Mouse (Mus musculus): ENCODE measurements at regions not wholly inside any gene's neighbourhood (a gene's known extent, or its start where the extent isn't known, plus 50 kb on each side); places are given as distances from the start of the nearest gene placed in this dataset.

DNA sequence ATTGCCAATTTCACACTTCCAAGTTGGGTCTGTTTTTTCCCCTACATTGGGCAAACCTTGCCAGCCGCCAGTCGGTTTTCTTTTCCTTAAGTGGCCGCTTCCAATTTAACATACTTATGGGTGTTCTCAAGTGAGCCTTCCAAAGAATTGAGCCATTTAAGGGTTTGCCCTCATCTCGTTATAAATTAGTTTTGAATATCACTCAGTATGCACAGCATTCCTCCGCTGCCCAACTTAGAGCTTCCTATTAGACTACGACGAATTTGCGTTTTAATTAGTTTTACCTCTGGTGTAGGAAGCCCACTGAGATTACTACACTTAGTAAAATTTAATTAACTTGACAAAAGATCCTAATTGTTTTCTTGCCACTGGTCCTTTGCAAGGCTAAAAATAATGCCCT is 209.9 kb downstream of the Cdh11 start:
- no peak for DNase-seq

DNA sequence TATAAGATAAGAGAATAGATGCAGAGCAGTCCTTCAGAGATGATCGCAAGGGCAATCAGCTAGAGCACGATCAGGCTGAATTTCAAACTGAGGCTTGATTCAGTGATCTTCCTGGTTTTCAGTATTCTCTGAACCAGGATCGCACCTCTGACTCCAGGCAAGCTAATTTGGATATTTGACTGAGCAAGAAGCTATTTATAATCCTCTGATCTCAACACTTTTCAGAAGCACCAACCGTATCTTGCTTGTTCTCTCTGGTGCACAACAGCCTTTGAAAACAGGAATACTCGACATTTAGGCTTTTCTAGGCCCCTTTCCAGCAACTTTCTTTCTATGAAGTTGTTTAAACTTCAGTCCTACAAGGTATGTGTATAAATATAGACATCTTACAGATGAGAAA is 217.7 kb downstream of the Cdh11 start:
- DNase-seq: no peak

DNA sequence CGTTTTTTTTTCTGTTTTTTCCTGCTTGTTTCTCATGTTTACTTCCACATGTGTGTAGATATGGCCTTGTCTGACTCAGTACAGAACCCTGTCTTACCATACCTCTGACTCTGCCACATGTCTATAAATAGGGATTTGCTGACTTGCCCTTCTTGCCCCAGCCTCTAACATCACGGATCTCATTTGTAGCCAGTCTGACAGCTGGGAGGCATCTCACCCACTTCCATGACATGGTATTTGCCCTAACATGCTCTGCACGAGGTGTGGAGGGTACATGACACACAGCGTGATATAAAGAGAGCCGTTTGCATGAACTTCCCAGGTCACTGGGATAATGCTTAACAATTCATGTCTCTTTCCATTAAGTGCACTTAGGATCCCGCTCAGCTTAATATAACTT is 231.2 kb downstream of the Cdh11 start:
- no peak for DNase-seq

DNA sequence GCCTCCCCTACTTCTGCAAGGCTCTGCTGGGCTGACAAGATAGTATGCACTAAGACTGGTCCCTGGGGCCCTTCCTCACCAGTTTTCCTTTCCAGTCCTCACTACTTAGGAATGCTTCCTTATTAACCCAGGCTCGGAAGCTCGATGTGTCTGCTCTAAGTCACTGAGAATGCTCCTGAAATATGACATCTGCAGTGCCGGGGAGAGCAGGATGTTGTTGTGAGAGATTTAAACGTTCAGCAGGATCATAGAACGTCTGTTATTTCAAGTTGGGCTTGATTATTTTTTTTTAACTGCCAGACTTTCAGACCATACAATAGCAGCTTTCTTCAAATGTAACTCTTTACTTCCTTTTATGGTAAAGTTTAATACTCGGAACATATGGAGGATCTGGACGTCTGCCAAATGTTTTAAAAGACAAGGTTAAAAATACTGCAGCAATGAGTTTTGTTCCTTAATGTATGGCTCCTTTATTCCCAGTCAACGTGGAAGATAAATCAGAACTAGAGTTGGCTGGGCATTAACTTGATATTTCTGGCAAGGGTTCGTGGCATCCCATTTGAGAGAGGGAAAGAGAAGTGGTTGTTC is 232.0 kb downstream of the Cdh11 start:
- no peak for DNase-seq

DNA sequence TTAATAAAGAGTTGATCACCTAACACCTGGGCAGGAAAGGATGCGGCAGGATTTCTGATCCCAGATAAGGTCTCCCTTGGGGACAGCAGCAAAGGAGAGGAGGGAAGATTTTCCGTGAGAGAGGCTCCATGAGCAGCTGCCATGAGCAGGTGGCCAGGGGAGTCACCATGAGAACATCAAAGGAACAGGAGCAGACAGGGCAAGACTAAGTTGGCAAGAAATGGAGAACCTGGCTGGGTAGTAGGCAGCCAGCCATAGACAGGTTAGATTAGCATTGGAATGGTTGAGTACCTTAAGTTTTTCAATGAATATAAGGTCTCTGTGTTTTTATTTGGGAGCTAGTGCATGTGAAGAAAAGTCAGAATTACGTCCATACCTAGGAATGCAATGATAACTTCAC is 246.6 kb downstream of the Cdh11 start:
- peak; percentile 85 to 88 for DNase-seq

DNA sequence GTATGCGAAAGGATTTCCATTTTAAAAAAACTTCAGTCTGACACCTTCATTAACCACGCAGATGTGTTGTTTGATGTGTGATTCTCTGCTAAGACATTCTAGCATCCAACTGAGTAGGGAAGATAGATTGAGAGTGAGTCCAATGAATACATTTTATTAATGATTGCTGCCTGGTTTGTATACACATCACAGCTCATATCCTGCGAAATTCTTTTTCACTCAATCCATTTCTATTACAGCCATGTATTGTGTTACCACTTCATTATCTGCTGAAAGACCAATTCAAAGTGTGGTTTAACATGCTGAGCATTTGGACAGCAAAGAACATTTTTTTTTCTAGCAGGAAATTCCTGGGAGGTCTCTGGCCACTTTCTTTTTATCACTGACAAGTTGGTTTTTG is 247.4 kb downstream of the Cdh11 start:
- DNase-seq: no peak

DNA sequence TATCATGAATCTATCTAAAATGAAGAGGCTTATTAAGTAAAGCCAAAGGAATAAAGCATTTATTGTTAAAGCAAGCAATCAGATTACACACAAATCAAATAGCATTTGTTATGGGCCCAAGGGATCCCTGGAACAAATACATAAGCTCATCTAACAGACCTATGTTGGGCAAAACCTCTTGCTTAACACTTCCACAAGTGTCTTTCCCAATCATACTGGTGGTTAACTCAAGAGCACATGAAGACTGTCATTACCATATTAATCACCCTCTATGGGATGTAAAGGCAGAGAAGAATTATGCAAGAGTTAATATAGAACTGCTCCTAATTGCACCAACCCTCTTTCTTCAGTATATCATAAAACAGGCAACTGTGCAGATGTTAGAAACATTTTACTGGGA is 267.0 kb downstream of the Cdh11 start:
- DNase-seq: no peak

DNA sequence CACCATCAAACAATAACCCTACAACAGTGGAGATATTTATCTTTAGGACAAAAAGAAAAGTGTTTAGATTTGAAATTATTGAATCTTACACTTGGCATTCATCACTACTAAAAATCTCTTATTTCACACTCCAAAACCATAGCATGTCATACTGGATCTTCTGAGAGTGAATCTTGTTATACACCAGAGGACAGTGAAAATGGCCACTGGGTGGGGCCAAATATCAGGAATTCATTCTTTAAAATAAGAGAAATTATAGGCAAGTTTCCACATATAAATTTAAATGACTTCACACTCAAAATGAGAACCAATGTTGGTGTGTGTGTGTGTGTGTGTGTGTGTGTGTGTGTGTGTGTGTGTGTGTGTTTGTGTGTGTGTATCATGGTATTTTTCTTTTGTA is 269.7 kb downstream of the Cdh11 start:
- DNase-seq: peak; percentile 36 to 37

DNA sequence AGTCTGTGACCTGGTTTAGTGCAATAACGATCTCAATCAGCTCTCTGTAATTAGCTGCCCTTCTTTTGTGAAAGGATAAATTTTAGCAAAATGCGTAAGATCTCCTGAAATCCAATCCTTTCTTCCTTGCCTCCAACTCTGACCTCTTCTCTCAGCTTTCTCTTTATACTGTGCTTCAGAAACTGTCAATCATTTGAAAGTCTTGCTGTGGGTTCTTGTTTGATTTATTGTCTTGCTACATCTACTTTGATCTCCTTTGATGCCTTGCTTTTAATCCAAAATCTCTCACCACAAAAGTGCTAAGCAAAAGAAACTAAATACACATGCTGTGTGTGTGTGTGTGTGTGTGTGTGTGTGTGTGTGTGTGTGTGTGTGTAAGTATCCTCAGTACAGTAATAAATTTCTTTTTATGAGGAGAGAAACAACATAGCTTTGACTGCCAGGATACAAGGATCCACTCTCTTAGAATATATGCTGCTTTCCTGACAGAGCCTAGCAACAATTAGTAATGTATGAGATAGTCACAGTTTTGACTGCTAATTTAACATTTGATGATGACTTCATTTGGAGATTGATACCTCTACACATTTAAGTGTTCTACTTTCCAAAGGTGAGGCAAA is 270.5 kb downstream of the Cdh11 start:
- no peak for DNase-seq

DNA sequence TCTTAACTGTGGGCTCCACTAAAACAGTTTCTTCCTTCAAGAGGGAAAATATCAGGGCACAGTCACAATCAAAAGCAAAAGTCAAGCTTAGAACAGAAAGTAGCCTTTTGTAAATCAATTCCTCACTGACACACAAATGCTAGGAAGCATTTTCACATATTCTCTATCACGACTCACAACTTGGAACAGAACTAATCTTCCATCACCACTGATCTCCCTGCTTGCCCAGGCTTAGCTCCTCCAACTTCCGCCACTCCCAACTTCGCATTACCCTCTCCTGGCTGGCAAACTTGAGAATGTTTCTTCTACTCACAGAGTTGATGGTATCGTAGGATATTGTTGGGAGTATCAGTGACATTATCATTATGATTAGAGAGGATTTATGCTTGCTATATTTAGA is 284.7 kb downstream of the Cdh11 start:
- DNase-seq: no peak

DNA sequence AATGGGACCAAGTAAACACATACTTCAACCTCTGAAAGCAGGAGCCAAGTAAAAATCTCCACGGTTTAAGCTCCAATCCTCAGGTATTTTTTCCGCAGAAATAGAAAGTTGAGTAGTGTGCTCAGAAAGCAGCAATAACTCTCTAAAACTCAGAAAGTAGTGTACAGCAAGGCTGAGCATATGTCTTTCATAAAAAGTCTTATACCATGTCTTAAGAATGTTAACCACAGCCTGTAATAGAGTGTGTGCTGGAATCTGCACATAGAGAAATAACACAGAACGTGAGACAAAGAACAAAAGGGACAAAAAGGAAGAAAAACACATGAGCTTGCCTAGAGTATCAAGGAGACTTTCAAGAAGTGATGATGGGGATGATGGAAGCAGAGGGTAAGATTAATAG is 285.2 kb downstream of the Cdh11 start:
- DNase-seq: no peak

DNA sequence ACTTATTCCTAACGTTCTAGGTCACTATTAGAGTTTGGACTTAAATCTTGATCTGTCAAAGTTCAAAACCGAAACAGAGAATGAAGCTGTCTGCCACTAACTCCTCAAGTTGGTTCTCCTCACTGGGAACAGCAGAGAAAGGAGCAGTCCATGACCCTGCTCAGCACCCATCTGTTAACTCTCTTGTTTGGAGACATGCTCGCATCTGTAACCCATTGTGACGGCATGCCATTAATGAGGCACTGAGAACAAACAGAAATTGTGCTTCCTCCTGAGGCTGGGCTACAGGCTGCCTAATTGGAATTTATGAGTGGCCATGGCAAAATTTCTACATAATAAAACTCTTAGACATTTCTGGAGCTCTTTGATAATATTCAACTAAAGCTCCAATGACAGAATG is 286.4 kb downstream of the Cdh11 start:
- DNase-seq: no peak

DNA sequence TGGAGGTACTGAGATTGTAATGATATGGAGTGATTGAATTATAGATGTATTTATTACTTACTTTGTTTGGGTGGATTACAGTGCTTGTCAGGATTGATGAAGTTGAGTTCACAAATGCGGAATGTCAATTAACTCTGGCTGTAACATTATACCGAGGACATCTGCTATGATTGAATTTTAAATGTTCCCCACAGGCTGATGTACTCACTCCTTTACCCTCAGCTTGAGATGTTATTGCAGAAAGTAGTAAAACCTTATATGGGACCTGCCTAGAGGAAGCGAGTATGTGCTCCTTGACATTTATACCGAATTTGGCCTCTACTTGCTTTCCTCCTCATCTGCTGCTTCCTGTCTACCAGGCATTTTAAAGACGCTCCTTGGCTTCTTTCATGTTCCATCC is 288.3 kb downstream of the Cdh11 start:
- no peak for DNase-seq

DNA sequence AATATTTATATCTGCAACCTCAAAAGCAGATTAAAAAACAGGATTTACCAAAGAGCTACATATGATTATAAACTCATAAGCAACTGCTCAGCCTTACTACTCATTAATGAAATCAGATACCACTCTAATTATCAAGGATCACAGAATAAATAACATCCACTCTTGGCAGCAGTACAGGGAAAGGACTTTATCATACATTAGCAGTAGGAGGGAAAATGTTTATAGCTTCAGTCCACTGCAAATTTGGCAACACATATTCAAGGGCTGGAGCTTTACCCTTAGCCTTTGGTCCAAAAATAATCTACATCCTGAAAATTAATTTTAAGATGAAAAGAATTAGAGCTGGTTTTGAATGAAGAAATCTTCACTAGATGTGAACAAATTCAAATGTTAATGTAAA is 288.7 kb downstream of the Cdh11 start:
- no peak for DNase-seq

DNA sequence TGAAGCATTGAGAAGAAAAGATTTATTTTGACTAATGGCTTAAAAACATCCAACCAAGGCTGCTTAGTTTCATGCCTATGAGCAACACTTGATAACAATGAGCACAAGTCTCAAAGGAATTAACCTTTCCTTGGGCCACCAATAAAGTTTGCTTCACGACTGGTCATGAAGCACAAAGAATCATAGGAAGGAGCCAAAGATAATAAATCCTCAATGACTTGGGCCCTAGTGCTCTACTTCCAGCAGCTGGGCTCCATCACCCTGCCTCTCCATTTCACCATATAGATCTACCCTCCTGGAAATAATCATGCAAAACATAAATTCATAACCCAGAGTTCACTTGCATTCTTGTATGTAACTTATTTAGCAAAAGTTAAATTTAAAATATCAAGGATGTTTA is 289.4 kb downstream of the Cdh11 start:
- no peak for DNase-seq

DNA sequence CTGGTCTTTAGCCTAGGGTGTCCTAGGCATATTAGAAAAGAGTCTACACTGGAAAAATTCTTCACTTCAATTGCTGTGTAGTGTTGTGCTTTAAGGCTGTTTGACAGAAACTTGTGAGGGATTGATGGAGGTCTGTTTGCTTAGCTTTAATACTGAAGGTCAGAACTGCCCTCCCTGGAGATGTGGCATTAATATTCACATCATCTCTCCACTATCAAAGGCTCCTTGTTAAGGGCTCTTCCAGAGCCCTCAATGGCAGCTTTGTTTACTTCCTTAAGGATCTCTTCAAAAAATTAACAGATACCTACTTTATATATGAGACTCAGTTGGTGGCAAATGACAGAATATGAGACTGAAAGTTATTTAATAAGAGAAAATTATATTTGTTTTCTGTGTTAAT is 294.4 kb downstream of the Cdh11 start:
- no peak for DNase-seq

DNA sequence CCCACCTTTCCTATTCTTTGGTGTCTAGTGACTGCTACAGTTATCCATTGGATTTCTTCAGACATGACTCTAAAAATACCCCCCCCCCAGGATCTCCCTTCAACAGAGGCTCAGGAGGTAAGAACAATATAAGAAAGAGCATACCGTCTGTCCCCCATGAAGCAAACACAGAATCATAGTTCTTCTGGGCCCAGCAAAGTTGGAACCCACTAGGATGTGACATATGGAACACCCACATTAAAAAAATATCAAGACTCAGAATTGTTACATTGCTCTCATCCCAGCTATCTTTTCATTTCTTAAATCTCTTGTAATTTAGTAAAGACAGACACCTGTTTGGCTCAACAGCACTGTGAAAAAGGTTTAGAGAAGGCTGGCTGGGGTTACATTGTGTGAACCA is 297.2 kb downstream of the Cdh11 start:
- DNase-seq: no peak

DNA sequence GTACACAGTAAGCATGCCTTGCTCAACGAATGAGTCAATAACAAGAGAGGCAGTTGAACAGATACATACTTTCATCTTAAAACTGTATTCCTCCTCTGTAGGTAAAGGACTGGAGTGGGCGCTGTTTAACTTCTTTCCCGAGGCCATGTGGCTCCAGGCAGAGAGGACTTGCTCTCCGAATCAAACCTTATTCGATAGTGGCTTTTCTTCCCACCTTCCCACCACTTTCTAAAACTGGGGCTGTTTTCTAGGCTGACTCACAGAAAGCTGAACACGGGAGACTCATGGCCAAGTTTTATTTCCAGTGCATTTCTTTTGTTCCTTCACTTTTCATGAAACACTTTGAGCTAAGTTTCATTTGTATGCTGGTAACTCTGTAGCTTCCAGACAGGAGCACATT is 297.6 kb downstream of the Cdh11 start:
- DNase-seq: no peak

DNA sequence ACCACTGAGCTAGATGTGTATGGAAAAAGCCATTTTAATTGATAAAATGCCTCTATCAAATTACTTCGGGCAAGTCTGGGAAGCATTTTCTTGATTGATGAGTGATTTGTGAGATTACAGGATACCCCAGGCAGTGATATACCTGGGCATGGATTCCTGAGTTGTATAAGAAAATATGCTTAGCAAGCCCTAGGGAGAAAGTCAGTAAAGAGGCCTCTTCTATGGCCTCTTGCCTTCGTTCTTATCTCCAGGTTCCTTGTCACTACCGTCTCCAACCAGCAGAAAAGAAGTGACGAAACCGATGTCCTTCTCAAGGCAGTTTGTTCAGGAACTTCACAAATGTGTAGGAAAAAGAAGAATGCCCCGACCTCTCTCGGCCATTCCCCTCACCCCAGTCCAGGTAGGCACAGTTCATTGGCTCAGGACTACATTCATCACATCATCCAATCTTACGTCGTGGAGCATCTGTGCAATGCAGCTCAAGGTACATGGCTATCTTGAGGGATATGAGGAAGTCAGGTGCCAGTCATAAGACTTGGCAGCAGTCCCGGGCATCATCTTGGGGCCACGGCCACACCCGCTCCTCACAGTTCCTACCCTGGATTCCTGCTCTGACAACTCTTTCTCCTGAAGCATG is 310.2 kb downstream of the Cdh11 start:
- no peak for DNase-seq

DNA sequence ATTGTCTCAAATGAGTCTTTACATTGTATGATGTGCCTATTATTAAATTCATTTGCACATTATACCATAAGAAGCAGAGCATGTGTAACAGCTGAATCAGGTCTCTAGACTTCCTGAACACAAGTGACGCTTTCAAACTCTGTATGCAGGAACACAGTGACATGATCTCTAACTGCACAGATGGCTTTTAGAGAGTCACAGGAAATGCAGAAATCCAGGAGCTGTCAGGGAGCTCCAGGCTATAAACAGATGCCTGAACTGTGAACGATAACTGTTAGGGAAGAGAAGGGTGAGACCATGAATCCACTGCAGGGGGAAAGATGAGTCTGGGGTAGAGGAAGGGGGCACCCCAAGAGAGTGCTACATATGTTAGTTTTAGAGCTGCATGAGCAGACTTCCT is 311.2 kb downstream of the Cdh11 start:
- no peak for DNase-seq

DNA sequence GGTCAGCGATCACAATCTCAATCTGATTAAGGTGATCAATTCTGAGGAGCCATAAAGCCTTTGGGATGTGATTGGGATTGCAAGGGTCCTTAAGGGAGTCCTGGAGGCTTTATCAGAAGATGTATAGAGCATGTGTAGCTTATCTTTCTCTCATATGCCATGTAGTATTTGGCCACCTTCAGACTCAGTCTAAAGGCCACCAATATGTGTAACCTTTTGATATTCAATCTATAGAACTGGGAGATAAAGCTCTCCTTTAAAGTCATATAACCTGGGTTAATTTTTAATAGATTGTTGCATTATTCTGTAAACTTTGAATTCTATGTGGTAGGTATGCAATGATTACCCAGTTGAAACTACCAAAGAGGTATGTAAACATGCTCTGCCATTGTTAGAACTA is 314.1 kb downstream of the Cdh11 start:
- no peak for DNase-seq

DNA sequence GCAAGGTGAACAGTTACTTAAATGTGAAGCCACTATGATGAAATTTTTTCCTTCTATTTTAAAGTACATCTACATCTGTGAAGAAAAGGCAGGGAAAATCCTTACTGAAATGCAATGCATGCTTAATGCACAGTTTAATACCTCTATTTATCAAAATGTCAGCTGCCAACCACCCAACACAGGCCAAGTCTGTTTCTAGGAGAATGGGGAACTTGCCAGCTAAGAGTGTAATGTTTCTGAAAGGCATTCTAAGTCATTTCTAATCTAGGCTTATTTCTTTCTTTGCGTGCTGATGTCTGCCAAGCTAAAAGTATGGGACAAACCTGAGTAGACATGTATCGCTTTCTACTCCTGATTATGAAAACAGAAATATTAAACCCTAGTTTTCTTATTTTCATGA is 322.8 kb downstream of the Cdh11 start:
- no peak for DNase-seq

DNA sequence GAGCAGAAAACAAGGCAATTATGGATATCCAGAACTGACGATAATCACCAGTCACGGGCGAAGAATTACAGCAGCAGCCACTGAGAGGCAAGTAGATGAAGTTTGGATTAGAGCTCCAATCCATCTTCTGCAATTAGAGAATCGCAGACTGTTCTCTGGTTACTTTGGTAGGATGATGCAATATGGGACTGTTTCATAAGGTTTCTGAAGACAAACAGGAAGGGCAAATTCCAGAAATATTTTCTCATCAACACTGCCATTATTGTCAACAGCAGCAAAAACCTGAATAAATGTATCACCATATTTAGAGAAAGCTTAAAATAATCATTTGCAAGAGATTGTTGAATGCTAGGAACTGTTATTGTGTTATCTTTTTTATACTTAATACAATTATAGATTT is 342.4 kb downstream of the Cdh11 start:
- DNase-seq: no peak

DNA sequence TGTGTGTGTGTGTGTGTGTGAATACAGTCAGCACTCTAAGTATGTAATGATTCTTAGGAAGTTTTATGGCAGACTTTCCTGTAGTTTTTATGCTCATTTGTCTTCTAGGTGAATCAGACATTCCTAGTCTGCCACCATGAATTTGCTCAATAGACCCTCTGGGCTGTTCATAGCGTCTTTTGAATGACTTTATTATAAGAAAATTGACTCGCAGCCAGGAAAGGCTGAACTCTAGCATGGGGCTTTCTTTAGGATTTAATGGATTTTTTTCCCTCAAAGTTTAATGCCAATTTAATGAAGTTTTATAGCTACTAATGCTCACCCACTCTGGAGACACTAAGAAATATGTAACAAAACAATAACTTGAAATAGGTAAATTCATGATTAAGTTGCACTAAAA is 363.6 kb downstream of the Cdh11 start:
- DNase-seq: no peak

DNA sequence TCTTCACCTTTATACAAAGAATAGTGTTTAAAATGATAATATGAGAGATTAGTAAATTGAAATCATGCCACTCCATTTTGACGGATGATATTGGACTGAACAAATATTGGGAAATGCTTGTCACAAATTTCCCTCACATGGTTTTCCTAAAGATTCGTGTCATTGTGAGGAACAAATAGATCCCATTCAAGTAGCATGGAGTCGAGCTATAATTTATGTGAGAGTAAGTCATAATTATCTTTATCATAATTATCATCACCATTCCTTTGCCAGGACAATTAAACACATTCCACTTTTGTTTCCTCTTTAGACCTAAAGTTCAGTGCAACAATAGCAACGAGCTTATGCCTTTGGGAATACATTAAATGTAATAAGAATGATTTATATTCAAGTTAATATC is 370.5 kb downstream of the Cdh11 start:
- DNase-seq: no peak

Data from cerebellum, postnatal 14 days (tissue).